Mouse (Mus musculus): ENCODE measurements around the gene Olfr474.

- TF ChIP-seq POLR2A (IDR thresholded peaks at IDR 0.05; ENCODE audit: low read depth, low read length) (no peak), CTCF (IDR thresholded peaks at IDR 0.05; ENCODE audit: extremely low read depth, insufficient read length, insufficient replicate concordance, low read depth, low read length) (no peak)
Observed at GRCm38 (mm10) chr7:107986393-107986792, 31.9 kb downstream of the Olfr474 start, which contains the start of gene Olfr477.

Measured in small intestine, adult 2 months (tissue).